Mouse (Mus musculus) monocyte, adult 5-6 weeks (primary cell): ENCODE measurements around the gene Serpina3b. TPM values are rescaled to one million over a fixed set of nuclear protein-coding genes. Genes with fewer than 3 reads are reported as not detected.
"Not testable (repeated sequence)": the region's sequence is repeated elsewhere in the genome, so short reads cannot be mapped to it uniquely, and the experiment has no call there.

Experiments
- ATAC-seq: fragments of 153-309, 156-312 bp; replicated peaks from 2 replicates; pipeline ENCODE4 v1.8.0; 2017; ENCODE audit warnings: mild to moderate bottlenecking; ENCODE audit not compliant: low TSS enrichment, insufficient number of reproducible peaks, severe bottlenecking, poor library complexity, low FRiP score
- total RNA-seq: library from RNA; stranded (forward); fragments of 200-1000, 200-491, 200-594 nt; gene quantifications from 3 replicates; pipeline ENCODE4 v1.2.3, GENCODE M21; 2017

Serpina3b gene
- 0.19 TPM in 1 of 3 replicates, not detected in the others for total RNA-seq

- no peak for ATAC-seq
Observed at GRCm38 (mm10) chr12:104127696-104128095, at the start of gene Serpina3b. Gene Serpina3b, plus strand, starts transcription at chr12:104127996.

DNA sequence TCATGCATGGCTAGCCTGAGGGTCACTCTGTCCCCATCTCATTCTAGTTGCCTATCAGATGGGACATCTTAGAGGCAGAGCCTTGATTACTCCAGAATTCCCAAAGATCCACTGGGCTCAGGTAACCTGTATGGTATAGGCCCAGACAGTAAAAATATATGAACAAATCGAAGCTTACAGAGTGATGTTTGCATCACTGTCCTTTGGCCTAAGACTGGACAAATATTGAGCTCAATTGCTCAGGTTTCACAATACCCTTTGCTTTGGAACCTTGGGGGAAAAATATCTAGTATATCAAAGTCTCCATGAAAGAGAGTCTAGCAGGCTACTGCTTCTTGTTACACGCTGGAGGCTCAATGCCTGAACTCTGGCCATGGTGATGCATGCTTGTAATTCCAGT lies 37.7 kb upstream of the Serpina3b start:
- ATAC-seq, result no peak

DNA sequence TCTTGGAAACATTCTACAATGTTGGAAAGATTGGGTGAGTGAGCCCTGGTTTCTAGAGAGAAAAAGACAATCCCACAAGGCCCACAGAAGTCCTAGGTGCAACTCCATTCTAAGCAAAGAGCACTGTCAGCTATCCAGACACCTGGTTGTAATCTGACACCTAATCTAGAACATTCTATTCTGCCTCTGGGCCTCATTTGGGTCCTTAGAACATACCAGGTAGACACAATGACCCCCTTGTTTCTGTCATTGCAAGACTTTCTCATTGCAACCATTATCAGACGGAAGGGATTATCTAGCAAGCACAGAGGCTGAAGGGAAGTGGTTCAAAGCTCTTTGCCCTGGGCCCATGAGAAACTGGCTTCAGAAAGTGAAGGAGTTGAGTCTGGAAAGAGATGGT lies 36.5 kb upstream of the Serpina3b start:
- no peak for ATAC-seq

DNA sequence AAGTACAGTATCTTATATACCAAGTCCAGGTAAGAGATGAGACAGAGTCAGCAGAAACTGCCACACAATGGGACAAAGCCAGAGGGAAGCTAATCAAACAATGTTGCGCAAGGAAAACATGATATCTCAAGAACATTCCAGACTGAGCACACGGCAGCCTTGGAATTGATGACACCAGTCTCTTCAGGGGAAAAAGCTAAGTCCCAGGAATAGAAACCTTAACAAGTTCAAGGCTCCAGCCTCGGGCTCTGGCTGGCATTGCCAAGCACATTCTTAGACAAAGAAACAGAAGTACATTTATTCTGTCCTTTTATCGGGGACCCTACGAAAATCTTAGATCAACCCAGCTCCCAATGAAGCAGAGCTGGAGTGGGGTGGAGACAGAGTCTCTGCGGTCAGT lies 27.0 kb upstream of the Serpina3b start, which contains the start of gene Serpina5:
Gene Serpina5 (plus strand): TSS at position 346 of the 400 bp plus-strand sequence.
- ATAC-seq, result no peak

- no peak for ATAC-seq
Observed at GRCm38 (mm10) chr12:104105847-104106246, 21.9 kb upstream of the Serpina3b start.

DNA sequence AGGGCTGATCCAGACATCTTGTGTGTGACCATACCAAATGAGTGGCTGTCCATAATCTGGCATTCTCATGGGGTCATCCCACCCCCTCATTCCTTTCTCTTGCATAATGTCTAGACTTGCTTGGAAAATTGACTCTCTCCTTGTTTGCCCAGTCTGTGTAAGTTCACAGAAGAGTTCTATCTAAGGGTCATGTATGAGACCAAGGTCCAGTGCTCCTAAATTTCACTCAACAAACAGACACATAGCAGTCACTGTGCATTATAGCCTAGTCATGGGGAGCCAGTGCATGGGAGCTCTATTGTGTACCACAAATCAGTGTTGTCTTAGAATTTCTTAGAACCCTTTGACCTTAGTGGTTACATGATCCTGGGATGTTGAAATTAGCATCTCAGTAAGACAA lies 20.9 kb upstream of the Serpina3b start:
- no peak for ATAC-seq

DNA sequence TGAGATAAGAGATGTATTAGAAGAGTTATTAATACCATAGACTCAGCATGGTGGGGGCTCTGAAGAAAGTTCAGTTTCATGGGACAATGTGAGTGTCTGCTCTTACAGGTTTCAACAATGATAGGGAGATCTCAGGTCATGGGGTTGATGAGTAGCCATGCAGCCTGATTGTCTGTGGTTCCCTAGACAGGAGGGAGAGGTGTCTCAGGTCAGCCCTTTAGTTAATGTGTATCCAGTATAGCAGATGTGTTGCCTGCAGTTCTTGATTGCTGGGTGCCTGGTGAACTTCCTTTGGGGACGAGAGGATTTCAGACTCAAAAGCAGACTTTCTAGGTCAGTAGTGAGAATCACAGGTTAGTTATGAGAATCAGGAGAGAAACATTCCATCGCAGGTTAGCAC lies 19.3 kb upstream of the Serpina3b start:
- no peak for ATAC-seq

- not testable (repeated sequence) for ATAC-seq
Observed at GRCm38 (mm10) chr12:104112333-104112732, 15.5 kb upstream of the Serpina3b start, which contains the start of gene Serpina3a. Gene Serpina3a, plus strand, starts transcription at chr12:104112724.

DNA sequence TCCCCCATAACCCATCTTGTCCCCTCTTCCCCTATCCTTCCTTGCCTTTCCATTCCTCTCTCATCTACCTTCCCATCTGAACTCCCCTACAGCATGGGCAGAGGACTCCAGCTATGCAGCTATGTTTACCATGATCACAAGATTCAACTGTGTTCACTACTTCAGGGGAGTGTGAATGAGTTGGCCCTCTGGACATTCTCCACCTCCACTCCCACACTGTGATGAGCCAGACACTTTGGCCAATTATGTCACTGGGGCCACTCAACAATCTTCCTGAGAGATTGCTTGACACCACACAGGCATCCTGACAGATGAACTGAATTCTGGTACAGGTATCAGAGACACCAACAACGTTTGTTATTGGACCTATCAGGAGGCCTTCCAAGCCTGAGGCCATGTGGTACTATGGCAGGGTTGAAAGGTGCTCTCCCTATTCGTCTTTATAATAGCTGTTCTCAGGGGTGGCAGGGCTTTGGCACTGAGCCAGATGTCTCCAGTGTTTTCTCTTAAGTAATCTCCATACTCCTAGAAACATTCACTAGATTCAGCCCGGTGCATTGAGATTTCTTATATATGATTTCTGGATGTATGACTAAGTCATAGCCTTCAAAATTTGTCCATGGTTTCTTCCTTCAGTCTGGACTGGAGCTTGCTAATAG lies 12.7 kb upstream of the Serpina3b start:
- ATAC-seq, result no peak

GRCm38 (mm10) chr12:104123097-104123496 lies 4.7 kb upstream of the Serpina3b start:
- ATAC-seq, result no peak

DNA sequence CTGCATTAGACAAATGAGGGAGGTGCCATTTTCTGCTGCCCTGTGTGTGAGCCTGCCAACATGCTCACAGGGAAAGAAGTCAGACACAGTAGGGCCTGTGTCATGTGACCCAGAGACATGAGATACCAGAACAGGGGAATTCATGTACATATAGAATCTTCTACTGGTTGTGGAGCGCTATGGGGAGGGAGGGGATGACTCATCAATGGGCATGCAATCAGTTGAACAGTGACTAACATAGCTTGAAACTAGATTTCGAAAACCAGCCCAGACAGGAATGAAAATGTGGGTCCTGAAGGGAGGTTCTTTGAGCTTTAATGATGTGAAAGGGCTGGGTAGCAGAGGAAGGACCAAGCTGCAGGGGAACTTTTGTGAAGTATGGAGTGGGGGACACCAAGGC lies 3.8 kb upstream of the Serpina3b start:
- ATAC-seq, result no peak

GRCm38 (mm10) chr12:104125021-104125560 lies 2.7 kb upstream of the Serpina3b start:
- no peak for ATAC-seq

DNA sequence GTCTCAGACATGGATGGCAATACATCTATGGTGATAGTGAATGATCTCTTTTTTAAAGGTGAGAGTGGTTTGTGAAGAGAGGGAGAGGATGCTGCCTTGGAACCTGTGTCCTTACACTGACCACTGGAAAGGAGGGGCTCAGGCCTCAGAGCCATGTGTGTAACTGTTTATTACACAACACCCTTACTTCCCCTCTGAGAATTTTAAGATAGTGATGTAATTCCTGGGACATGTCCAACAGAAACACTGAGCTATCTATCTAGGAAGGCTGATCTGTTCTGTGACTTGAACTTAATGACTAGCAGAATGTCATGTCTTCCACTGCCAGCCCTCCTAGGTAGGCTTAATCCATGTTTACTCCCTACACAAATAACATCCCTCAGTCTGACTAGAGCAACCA lies 3.2 kb downstream of the Serpina3b start:
- no peak for ATAC-seq

GRCm38 (mm10) chr12:104138216-104138615 lies 10.4 kb downstream of the Serpina3b start:
- ATAC-seq, result no peak

DNA sequence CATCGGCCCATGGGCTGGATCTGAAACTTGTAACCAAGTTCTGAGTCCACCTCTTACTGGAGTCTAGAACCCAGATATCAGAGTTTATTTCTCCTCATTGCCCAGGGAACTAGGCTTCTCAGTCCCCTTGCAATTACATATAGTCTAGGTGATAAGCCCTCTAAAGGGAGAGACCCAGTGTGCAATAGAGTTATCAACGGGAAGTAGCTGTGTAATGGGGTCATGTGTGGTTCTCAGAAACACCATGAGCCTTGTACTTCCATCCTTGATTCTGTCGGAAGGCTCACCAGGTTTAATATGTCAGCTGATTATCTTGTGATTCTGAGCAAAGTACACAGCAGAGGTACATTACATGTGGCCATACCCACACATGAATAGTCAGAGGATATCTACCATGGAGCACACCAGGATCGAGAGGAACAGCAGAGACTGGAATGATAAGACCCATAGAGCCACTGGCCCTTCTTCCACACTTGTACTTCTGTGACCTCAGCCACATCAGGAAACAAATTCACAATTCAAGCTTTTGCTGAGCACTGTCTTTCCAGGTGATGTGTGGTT lies 12.8 kb downstream of the Serpina3b start:
- no peak for ATAC-seq

DNA sequence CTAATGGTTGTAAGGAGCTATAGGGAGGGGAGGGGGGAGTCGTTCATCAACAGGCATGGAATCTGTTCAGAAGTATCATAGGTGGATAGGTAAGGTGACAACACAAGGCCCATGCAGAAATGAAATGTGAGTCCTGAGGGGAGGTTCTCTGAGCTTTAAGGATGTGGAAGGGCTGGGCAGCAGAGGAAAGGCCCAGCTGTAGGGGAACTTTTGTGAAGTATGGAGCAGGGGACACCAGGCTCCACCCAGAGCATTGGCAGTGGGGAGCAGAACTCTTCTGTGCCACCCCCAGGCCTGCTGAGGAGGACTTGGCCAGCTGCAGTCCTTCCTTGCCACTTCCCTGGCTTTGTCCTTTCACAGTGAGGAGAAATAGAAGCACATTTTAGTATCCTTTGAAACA lies 13.7 kb downstream of the Serpina3b start:
- no peak for ATAC-seq

- ATAC-seq, result no peak
Observed at GRCm38 (mm10) chr12:104142427-104142826, 14.6 kb downstream of the Serpina3b start.

DNA sequence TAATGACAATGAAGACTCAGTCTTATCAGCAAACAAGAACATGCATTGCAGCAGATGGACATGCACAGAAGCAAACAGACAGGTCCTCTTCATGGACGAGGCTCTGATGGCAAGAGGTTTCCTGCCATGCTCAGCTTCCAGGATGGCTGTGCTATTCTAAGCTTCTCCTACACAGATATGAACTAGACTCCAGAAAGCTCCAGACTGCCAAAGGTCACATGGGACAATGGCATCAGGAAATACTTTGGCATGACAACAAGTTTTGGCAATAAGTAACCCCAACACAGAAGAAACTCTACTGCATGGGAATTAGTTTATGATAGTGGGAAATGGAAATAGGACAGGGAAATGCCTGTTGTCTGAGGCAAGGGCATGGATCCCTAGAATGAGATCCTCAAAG lies 15.5 kb downstream of the Serpina3b start:
- ATAC-seq, result no peak

DNA sequence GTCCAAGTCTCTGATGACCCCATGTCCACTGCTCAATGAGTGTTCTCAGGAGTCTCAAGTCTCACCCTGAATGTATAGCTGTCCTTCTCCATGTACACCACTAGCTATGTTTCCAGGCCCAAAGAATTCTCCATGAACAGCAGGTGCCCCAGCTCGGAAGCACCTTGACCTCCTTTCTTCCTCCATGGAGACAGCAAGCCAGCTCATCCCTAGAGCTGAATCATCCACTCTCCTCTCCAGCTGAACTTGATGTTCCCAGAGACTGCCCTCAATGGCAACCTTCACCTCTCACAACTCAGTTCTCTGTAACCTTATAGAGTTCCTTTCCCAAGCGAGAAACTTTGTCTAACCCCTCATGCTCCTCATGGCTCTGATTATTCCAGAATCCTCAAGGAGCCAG lies 17.8 kb downstream of the Serpina3b start:
- ATAC-seq, result no peak

GRCm38 (mm10) chr12:104151989-104152388 lies 24.2 kb downstream of the Serpina3b start:
- no peak for ATAC-seq
